Mouse (Mus musculus) hematopoietic stem cell, adult 5-6 weeks (primary cell): ENCODE results near the gene Nit1. TPM values are rescaled to one million over a fixed set of nuclear protein-coding genes. Genes with fewer than 3 reads are reported as not detected.
"Not testable (repeated sequence)": the region's sequence is repeated elsewhere in the genome, so short reads cannot be mapped to it uniquely, and the experiment has no call there.

Experiments
- ATAC-seq, 2 experiments: fragments of 125-278 bp in 1 of 2; replicated peaks in 1 of 2; 2 replicates each; pipeline ENCODE4 v1.8.0; 2016 to 2017; ENCODE audit warnings: inconsistent platforms in 2 of 2, mild to moderate bottlenecking in 2 of 2, moderate number of reproducible peaks in 2 of 2, low read depth in 1 of 2, moderate TSS enrichment in 1 of 2; ENCODE audit not compliant: low FRiP score in 2 of 2, poor library complexity in 2 of 2, severe bottlenecking in 2 of 2, insufficient read depth in 1 of 2, low TSS enrichment in 1 of 2
- total RNA-seq: library from RNA; stranded (forward); fragments of 172-1452, 232-1000 nt; gene quantifications from 2 replicates; pipeline ENCODE4 v1.2.3, GENCODE M21; 2017

Gene Nit1
- total RNA-seq, 1 experiment from 2014 or later = 55.1 TPM

DNA sequence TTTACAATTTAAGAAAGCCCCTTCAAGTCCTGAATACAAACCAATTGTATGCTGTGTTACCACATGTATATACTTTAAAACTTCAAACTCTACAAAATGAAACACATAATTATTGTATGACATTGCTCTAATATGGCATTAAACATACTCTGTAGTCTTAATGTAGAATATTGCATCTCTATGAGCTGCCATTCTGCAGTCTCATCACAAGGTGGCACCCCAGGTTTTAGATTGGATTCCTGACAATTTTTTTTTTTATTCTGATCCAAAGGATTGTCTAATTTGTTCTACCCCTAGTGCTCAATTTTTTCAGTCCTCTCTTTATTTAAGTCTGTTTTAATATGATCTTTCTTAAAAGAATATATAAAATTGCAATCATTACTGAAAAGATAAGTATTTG is 24.0 kb downstream of the Nit1 start:
- ATAC-seq = peak in 1 of 2 experiments; percentile 56; a peak in 1 of 4 replicates

DNA sequence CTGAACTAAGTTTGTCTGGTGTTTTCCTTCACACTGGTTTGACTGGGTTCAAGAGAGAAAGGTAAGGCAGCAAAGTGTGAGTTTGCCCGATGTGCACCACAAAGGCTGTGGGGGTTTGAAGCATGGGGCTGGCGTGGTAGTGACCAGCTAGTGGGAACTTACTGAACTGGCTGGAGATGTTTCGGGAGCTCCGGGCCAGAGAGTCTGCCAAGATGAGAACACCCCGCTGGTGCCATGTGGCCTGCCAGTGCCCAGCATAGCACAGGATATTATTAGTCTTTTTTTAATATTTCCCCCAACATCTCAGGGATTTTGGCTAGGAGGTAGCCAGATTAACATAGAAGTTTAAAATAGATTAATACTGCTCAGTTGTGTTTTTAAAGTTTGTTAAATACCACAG is 25.3 kb downstream of the Nit1 start:
- no peak for ATAC-seq

DNA sequence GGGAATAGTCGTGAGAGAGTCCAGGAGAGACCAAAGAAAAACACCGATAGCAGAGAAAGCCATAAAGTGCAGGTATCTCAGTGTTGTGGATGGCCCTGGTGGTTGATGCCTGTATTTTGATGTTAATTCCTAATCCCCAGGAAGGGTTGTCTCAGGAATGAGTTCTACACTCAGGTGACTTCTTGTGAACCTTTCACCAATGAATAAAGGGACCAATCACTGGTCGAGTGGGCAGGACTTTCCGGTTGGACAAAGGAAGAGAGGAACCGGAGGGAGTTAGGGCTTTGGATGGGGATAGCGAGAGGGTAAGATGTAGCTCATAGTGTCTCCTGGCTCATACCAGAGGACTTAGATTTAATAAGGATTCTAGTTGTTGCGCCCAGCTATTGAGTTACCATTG is 25.7 kb downstream of the Nit1 start:
- ATAC-seq = no peak

DNA sequence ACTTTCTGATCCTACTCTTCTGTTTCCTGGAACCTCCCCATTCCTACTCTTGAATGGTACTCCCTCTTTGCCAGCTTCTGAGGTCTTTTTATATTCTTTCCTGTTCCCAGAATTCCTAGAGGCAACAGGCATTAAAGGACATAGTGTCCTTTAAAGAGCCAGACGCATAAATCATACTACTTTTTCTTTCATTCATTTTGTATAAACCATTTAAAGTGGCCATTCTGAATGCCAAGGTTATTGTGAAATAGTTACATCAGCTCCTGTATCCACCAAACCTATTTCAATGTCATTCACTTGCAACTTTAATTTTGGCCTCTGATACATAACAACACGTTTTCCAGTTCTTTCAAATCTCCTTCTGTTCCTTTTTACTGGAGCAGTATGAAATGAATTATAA is 36.1 kb downstream of the Nit1 start:
- no peak for ATAC-seq

DNA sequence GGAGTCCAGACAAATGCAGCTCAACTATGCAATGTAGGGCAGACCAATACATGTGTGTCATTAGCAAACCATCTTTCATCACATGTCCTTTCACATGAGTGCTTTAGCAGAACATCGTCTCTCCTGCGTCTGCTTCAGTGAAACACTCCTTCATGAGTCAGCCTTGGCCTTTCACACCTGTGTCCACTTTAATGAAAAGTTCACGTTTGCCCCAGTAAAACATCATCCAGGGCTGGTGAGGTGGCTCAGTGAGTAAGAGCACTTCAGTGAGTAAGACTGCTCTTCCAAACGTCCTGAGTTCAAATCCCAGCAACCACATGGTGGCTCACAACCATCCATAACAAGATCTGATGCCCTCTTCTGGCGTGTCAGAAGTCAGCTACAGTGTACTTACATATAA is 39.3 kb downstream of the Nit1 start:
- ATAC-seq = not testable (repeated sequence)

DNA sequence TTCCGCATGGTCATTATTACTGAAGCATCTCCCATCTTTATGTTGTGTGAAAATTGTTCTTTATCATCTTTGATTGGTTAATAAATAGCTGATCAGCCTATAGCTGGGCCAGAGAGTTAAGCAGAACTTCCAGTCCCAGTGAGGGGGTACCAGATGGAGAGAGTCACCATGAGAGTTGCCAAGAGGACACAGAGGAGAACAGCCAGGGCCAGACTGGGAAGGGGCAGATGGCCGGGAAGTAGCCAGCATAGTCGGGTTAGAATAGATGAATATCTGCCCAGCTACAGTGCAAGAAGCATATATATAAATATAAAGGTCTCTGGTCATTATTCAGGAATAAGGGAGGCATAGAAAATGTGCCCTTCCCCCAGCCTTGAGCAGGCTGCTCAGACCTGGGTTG is 47.2 kb downstream of the Nit1 start:
- no peak for ATAC-seq

DNA sequence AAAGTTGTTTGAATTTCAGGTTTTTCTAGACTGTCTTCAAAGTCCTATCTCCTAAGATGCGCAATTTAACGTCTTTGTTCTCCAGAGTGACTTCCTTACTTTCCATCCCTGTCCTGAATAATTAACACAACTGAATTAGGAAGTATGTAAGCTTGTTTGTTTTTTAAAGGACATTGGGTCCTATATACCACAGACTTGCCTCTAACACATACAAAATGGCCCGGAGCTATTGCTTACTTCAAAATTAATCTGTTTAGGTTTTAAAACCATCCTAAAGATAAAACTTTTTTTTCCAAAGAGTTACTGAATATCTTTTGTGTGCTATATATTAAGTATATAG is 50.4 kb downstream of the Nit1 start:
- ATAC-seq = no peak

DNA sequence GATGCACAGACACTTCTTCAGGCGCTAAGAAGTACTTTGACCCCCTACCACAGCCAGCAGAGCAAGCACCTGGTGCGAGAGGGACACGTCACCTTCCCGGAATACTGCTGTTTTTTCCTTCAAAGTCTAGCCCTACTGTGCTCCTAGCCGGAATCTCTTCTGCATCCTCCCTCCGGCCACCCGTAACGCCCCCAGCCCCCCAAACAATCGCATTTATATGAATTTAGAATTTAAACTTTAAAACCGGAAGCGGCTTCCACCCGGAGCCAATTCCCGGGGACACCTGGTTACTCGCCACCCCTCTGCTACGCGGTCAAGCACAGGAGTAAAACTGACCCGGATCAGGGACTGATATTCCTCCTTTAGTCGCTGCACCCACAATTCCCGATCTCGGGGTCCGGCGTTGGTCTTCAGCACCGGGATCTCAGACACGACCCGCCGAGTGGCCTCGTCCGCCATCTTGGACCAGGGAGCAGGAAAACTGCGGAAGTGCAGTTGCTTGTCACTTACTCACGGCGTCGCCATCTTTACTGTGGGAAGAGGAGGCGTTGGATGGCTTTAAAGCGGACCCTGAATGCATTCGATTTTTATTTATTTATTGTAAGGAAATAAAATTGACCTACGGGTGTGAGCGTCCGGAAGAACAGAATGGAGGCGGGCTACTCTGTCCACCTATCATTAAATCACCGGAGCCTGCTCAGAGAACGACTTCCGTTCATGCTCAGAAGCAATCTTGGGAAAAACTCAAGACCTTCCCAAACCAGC is 51.0 kb downstream of the Nit1 start, which contains the start of gene Ufc1:
TSS of gene Ufc1 (minus strand) at position 727 of the 765 bp plus-strand sequence.
- peak; percentile 91 to 95 for ATAC-seq

DNA sequence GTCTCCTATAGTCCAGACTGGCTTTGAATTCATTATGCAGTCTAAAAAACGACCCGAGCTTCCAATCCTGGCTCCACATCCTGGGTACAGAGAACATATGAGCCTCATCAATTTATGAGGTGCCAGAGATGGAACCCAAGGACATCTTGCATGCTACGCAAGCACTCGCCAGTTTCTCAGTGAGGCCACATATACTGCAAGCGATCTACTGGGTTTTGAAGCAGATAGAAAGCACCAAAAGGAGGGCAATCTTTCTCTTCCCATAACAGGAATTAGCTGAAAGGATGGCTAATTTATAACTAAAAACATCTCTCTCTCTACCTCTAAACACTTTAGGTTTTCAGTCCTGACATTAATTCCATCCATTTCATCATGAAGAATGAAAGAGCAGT is 51.5 kb downstream of the Nit1 start:
- ATAC-seq = no peak

DNA sequence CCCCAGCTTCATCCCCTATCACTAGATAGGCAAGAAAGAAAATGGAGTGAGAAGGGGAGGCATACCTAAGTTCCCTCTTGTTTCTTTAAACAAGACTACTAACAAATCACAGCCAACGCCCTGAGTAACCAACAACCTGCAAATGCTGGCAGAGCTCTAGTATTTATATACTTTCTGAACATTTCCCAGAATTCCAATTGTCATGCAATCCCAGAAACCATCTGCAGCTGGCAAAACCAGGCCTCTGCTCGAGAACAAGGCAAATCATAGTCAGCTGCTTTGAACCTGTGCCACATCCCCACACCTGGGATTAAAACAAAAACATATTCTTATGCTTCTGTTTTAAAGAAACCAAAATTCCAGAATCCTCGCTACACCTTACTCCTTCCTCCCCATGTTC is 52.1 kb downstream of the Nit1 start:
- no peak for ATAC-seq

DNA sequence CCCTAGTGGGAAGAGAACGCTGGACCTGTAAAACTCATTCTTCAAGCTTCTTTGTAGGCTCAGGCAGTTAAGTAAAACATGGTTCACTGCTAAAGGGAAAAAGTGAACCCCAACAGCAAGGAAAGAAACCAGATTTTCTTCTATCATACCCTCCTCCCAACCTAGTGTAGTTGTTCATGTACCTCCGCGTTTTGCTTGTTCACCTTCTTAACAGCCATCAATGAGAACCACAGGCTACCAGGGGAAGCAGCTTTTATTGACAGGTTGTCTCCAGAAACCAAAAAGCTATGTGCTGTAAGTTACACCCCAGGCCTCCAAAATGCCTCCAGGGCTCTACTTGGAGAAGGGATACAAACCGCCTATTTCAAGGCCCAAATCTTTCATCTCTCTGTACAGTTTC is 57.1 kb downstream of the Nit1 start:
- no peak for ATAC-seq

Other genes starting within 250 kb of the Nit1 start
- gene Cfap126, start 231.7 kb downstream of the Nit1 start, total RNA-seq = 2.4 and 3.3 TPM in 2 replicates
- gene Sdhc, start 195.0 kb downstream of the Nit1 start, total RNA-seq = 52.4 and 87.6 TPM in 2 replicates
- not detected in 2 replicates for gene Mpz, start 194.9 kb downstream of the Nit1 start, total RNA-seq
- gene Pcp4l1, start 149.4 kb downstream of the Nit1 start, total RNA-seq = 42.7 and 46.5 TPM in 2 replicates
- gene Nr1i3, start 131.7 kb downstream of the Nit1 start, total RNA-seq = 0.81 and 1.5 TPM in 2 replicates
- 17.5 and 25.0 TPM in 2 replicates for gene Tomm40l, start 123.1 kb downstream of the Nit1 start, total RNA-seq
- gene Apoa2, start 120.6 kb downstream of the Nit1 start, total RNA-seq = not detected in 2 replicates
- gene Fcer1g, start 111.3 kb downstream of the Nit1 start, total RNA-seq = 44.5 and 76.7 TPM in 2 replicates
- gene Adamts4, start 95.2 kb downstream of the Nit1 start, total RNA-seq = 0.25 TPM in 1 of 2 replicates, not detected in the other
- 260 and 369 TPM in 2 replicates for gene Ndufs2, start 94.3 kb downstream of the Nit1 start, total RNA-seq
- gene B4galt3, start 75.3 kb downstream of the Nit1 start, total RNA-seq = 13.7 and 43.0 TPM in 2 replicates
- 9.5 and 35.5 TPM in 2 replicates for gene Ppox, start 64.5 kb downstream of the Nit1 start, total RNA-seq
- 26.5 and 31.8 TPM in 2 replicates for gene Usp21, start 57.7 kb downstream of the Nit1 start, total RNA-seq
- 56.5 and 92.4 TPM in 2 replicates for gene Ufc1, start 50.6 kb downstream of the Nit1 start, total RNA-seq
- gene Dedd, start 16.5 kb downstream of the Nit1 start, total RNA-seq = 11.0 and 15.8 TPM in 2 replicates
- 35.8 and 50.2 TPM in 2 replicates for gene Pfdn2, start within 50 bp of the Nit1 start, total RNA-seq
- 3.5 and 5.7 TPM in 2 replicates for gene Klhdc9, start 15.2 kb upstream of the Nit1 start, total RNA-seq
- 5.2 and 6.2 TPM in 2 replicates for gene Nectin4, start 24.5 kb upstream of the Nit1 start, total RNA-seq
- gene Arhgap30, start 43.3 kb upstream of the Nit1 start, total RNA-seq = 112 and 133 TPM in 2 replicates
- 47.0 and 59.5 TPM in 2 replicates for gene Usf1, start 65.7 kb upstream of the Nit1 start, total RNA-seq
- 4.7 and 8.8 TPM in 2 replicates for gene Tstd1, start 73.2 kb upstream of the Nit1 start, total RNA-seq
- 12.1 and 13.4 TPM in 2 replicates for gene F11r, start 91.9 kb upstream of the Nit1 start, total RNA-seq
- 10.0 and 10.3 TPM in 2 replicates for gene Alyref2, start 157.8 kb upstream of the Nit1 start, total RNA-seq
- gene Itln1, start 189.6 kb upstream of the Nit1 start, total RNA-seq = not detected in 2 replicates
- gene Cd244a, start 213.5 kb upstream of the Nit1 start, total RNA-seq = 25.9 and 29.0 TPM in 2 replicates